Mouse (Mus musculus): ENCODE results near the gene Tpcn1. TPM values are rescaled to one million over a fixed set of nuclear protein-coding genes. Genes with fewer than 3 reads are reported as not detected.

Gene Tpcn1
- polyA plus RNA-seq, 1 experiment from 2014 or later: 23.8 TPM

DNA sequence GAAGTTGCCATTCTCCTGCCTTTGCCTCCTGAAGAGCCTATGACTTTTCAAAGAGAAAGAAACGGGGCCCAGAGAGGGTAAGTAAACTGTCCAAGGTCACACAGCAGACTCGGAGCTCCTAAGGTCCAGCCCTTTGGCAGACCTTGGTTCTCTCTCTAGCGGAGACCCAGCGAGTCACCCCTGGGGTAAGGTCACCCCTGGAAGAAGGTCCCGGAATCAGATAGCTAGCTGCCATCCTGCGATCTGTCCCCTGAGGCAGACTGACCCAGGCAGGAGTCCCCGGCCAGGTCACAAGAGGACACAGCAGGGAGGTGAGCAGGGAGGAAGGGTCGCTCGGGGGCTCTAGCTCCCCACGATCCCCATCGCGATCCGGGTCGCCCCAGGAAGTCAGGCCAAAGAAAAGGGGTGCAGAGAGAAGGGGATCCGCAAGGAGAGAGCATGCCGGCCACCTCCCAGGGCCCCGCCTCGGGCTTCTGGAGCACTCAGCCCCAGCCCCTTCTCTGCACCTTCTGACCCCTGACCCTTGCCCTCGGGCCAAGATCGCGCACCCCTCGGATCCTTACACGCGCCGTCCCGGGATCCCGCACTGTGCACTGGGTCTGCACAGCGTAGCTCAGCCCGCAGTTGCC, 419 bp downstream of the Tpcn1 start:
- Histone ChIP-seq H3K4me2 (ENCODE audit: low read depth, low read length) (peak overlapping the region; percentile 88), H3K36me3 (ENCODE audit: control insufficient read depth, insufficient read depth, low read length) (peaks cover 2% of the 10 kb centered on the region; the same call in 1 of the 2 replicates), H3K4me1 (ENCODE audit: control insufficient read depth, insufficient read depth, low read length) (peaks cover 22% of the 10 kb centered on the region), H3K4me3 (replicated peaks; ENCODE audit: low read length) (peak overlapping the region; percentile 78), H3K9ac (ENCODE audit: low read length) (peak overlapping the region; percentile 89), H3K9me3 (replicated peaks; ENCODE audit: control insufficient read depth, low read length) (0 out of 2 replicates have a peak, but pooled peaks cover 8% of the 10 kb centered on the region), H3K27ac (ENCODE audit: low read length) (peak overlapping the region; percentile 34; the same call in 1 of the 2 replicates), H3K27me3 (ENCODE audit: control insufficient read depth, insufficient read depth, low read length) (no peaks in the 10 kb centered on the region)
- ATAC-seq (ENCODE audit: insufficient read depth, low FRiP score): no peak
- under 1% methylated on average over 29 of the region's 29 CpGs for WGBS

DNA sequence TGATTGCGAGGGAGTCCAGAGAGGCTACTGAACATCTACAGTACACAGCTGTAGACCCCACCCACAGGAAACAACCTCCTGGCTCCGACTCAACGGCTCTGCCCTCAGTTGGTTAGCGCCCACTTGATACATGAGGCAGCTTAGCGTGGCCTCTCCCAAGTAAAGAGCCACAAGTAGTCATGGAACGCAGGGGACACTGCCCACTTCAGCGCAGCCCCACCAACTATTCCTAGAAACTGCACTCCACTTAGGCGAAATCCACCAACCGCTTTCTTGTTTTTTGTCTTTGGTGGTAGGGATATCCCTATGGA, 902 bp downstream of the Tpcn1 start:
- ATAC-seq (ENCODE audit: insufficient read depth, low FRiP score): no peak
- Histone ChIP-seq H3K9me3 (replicated peaks; ENCODE audit: control insufficient read depth, low read length) (0 out of 2 replicates have a peak, but pooled peaks cover 8% of the 10 kb centered on the region), H3K27ac (ENCODE audit: low read length) (peak overlapping the region; percentile 34), H3K36me3 (ENCODE audit: control insufficient read depth, insufficient read depth, low read length) (peaks cover 4% of the 10 kb centered on the region; the same call in 1 of the 2 replicates), H3K4me2 (ENCODE audit: low read depth, low read length) (peak overlapping the region; percentile 88), H3K27me3 (ENCODE audit: control insufficient read depth, insufficient read depth, low read length) (no peaks in the 10 kb centered on the region), H3K9ac (ENCODE audit: low read length) (peak overlapping the region; percentile 89), H3K4me3 (replicated peaks; ENCODE audit: low read length) (peak overlapping the region; percentile 78), H3K4me1 (ENCODE audit: control insufficient read depth, insufficient read depth, low read length) (peaks cover 22% of the 10 kb centered on the region)
- WGBS: 14% methylated on average over 9 of the region's 9 CpGs

DNA sequence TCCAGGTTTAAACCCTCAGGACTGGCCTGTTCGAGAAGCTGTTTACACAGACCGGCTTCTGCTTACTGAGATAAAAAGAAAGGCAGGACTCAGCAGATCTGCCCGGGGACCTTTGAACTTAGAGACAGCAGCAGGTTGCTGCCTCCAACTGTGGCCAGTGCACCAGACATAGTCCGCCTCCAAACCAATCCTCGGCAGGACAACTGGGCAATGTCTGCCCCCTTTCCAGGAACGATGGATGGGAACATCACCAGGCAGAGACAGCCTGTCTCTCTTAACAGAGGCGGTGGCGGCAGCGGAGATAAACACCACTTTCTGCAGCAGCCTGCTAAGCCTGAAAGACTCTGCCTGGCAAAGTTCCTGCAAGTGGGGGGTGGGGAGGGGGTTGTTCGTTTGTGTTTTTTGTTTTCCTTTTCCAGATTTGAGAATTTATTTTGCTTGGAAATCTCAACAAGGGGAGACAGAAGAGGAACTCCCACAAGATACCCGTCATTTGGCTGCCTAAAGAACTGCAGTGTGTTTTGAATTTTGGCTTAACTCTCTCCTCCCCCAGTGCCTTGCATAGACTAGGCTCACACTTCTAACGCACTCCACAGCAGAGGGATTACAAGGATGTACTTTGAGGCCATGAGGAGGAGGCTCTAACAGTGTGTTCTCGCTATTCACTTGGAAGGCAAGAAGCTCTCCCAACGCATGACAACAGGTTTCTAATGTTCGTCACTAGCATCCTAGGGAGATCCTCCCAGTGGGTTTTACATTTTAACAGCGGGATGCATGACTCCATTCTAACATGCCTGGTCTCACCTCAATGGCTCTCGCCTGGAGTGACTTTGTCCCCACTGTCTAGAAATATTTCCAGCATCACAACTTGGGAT, 1.5 kb downstream of the Tpcn1 start:
- WGBS: 7% methylated on average over 17 of the region's 17 CpGs
- ATAC-seq (ENCODE audit: insufficient read depth, low FRiP score): no peak

DNA sequence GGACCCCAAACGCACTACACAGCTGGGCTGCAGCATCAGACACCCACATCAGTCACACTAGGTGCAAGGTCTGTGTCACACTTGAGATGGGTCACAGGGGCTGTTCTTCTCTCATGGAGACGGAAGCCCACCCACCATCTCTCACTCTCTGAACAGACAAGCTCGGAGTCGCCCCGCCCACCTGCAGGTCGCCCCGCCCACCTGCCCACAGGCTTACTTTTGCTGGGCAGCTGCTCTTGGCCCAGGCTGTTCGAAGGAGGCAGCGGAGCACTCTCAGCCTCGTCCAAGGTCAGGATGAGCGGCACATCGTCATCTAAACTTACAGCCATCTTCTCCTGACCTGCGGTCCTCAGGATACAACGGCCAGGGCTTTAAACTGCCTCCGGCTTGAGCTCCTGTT, 3.5 kb downstream of the Tpcn1 start:
- Histone ChIP-seq H3K4me3 (replicated peaks; ENCODE audit: low read length) (no peak overlapping the region), H3K4me2 (ENCODE audit: low read depth, low read length) (no peak overlapping the region), H3K9me3 (replicated peaks; ENCODE audit: control insufficient read depth, low read length) (no peaks in the 10 kb centered on the region), H3K27me3 (ENCODE audit: control insufficient read depth, insufficient read depth, low read length) (no peaks in the 10 kb centered on the region), H3K36me3 (ENCODE audit: control insufficient read depth, insufficient read depth, low read length) (peaks cover 4% of the 10 kb centered on the region; the same call in 1 of the 2 replicates), H3K27ac (ENCODE audit: low read length) (no peak overlapping the region), H3K4me1 (ENCODE audit: control insufficient read depth, insufficient read depth, low read length) (peaks cover 25% of the 10 kb centered on the region), H3K9ac (ENCODE audit: low read length) (no peak overlapping the region)
- no peak for ATAC-seq (ENCODE audit: insufficient read depth, low FRiP score)
- 54% methylated on average over 15 of the region's 15 CpGs for WGBS

More for the DNA sequence above, 1.5 kb downstream of the Tpcn1 start:
- peak overlapping the region; percentile 34 for H3K27ac ChIP-seq (ENCODE audit: low read length)
- no peaks in the 10 kb centered on the region for H3K27me3 ChIP-seq (ENCODE audit: control insufficient read depth, insufficient read depth, low read length)
- peak overlapping the region; percentile 89 for H3K9ac ChIP-seq (ENCODE audit: low read length)
- peak overlapping the region; percentile 78 for H3K4me3 ChIP-seq (replicated peaks; ENCODE audit: low read length)
- peaks cover 22% of the 10 kb centered on the region for H3K4me1 ChIP-seq (ENCODE audit: control insufficient read depth, insufficient read depth, low read length)
- H3K9me3 ChIP-seq (replicated peaks; ENCODE audit: control insufficient read depth, low read length): 0 out of 2 replicates have a peak, but pooled peaks cover 4% of the 10 kb centered on the region
- H3K36me3 ChIP-seq (ENCODE audit: control insufficient read depth, insufficient read depth, low read length): peaks cover 4% of the 10 kb centered on the region; the same call in 1 of the 2 replicates
- H3K4me2 ChIP-seq (ENCODE audit: low read depth, low read length): peak overlapping the region; percentile 88

DNA sequence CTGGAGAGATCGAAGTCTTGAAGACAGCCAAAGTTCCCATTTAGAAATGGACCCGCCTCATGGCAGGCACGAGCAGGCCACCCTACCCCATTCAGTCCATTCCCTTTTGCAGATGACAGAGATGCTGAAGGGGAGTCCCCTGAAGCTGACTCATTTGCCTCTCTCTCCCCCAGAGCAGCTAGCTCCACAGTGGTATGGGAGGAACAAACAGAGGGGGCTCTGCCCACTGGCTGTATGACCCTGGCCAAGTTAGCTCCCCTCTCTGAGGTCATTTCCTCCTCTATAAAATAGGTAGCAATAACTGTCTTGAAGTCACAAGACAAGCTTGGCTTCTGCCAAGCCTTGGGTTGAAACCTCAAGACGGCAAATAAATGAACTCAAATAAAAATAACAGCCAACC, 5.0 kb downstream of the Tpcn1 start:
- no peak for ATAC-seq (ENCODE audit: insufficient read depth, low FRiP score)
- no peaks in the 10 kb centered on the region for H3K27me3 ChIP-seq (ENCODE audit: control insufficient read depth, insufficient read depth, low read length)
- no peak overlapping the region for H3K4me2 ChIP-seq (ENCODE audit: low read depth, low read length)
- H3K9me3 ChIP-seq (replicated peaks; ENCODE audit: control insufficient read depth, low read length): no peaks in the 10 kb centered on the region
- 89% methylated on average over 4 of the region's 4 CpGs for WGBS
- no peak overlapping the region for H3K4me3 ChIP-seq (replicated peaks; ENCODE audit: low read length)
- peaks cover 36% of the 10 kb centered on the region for H3K4me1 ChIP-seq (ENCODE audit: control insufficient read depth, insufficient read depth, low read length)
- H3K36me3 ChIP-seq (ENCODE audit: control insufficient read depth, insufficient read depth, low read length): peaks cover 4% of the 10 kb centered on the region; the same call in 1 of the 2 replicates
- no peak overlapping the region for H3K9ac ChIP-seq (ENCODE audit: low read length)
- H3K27ac ChIP-seq (ENCODE audit: low read length): no peak overlapping the region

DNA sequence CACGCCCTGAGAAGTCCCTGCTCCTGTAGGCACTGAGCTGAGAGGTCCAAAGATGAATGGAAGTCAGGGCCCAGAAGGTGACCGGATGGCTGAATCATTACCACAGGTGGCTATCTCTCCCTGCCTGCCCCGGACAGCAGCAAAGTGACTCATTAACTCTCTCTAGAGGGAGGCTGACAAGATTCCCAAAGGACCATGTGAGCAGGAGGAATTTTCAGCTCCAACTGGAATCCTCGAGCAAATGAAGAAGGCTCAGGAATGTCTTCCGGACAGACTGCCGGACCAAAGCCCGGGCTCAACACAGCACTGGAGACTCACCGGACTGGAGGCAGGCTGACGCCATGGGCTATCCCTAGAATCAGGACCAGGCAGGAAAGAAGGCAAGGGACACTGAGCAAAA, 6.5 kb downstream of the Tpcn1 start:
- H3K9ac ChIP-seq (ENCODE audit: low read length): no peak overlapping the region
- no peaks in the 10 kb centered on the region for H3K27me3 ChIP-seq (ENCODE audit: control insufficient read depth, insufficient read depth, low read length)
- H3K9me3 ChIP-seq (replicated peaks; ENCODE audit: control insufficient read depth, low read length): no peaks in the 10 kb centered on the region
- H3K36me3 ChIP-seq (ENCODE audit: control insufficient read depth, insufficient read depth, low read length): peaks cover 4% of the 10 kb centered on the region; the same call in 1 of the 2 replicates
- 75% methylated on average over 9 of the region's 9 CpGs for WGBS
- no peak overlapping the region for H3K4me2 ChIP-seq (ENCODE audit: low read depth, low read length)
- H3K4me1 ChIP-seq (ENCODE audit: control insufficient read depth, insufficient read depth, low read length): peaks cover 40% of the 10 kb centered on the region
- ATAC-seq (ENCODE audit: insufficient read depth, low FRiP score): no peak
- H3K4me3 ChIP-seq (replicated peaks; ENCODE audit: low read length): no peak overlapping the region
- no peak overlapping the region for H3K27ac ChIP-seq (ENCODE audit: low read length)

DNA sequence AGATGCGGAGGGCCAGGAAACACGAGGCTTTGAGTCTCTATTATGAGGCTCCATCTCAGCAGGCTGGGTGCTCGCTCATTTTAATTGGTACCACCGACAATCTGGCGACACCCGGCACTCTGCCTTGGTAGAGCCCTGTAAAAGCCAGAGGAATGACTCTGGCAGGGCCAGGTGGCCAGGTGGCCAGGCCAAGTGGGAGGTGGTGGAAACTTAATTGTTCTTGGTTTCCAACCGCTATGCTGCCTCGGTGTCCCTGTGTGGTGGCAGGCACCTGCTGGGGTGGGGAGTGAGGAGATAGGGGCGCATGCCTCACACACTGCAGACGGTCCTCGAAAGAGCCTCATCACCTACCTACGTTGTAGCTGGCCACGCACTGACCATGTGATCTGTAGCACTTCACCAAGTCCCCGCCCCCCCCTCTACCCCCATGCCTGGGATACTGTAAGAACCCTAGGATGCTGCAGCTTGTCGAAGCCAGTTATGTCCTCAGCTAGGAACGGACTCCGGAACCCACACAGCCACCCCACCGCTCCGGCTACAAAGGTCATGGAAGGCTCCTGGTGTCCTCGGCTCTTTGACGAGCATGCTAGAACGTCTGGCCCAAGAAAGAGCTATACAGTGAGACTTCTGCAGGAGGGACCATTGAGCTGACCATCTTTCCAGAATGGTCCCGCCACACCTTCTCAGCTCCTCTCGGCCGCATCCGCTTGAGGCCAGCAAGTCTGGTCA, 8.4 kb downstream of the Tpcn1 start:
- Histone ChIP-seq H3K4me3 (replicated peaks; ENCODE audit: low read length) (no peak overlapping the region), H3K27ac (ENCODE audit: low read length) (peak overlapping the region; percentile 82), H3K36me3 (ENCODE audit: control insufficient read depth, insufficient read depth, low read length) (peaks cover 4% of the 10 kb centered on the region; the same call in 1 of the 2 replicates), H3K27me3 (ENCODE audit: control insufficient read depth, insufficient read depth, low read length) (no peaks in the 10 kb centered on the region), H3K4me2 (ENCODE audit: low read depth, low read length) (no peak overlapping the region), H3K9ac (ENCODE audit: low read length) (peak overlapping the region; percentile 34; the same call in 1 of the 2 replicates), H3K4me1 (ENCODE audit: control insufficient read depth, insufficient read depth, low read length) (peaks cover 36% of the 10 kb centered on the region), H3K9me3 (replicated peaks; ENCODE audit: control insufficient read depth, low read length) (no peaks in the 10 kb centered on the region)
- WGBS: 90% methylated on average over 26 of the region's 26 CpGs
- no peak for ATAC-seq (ENCODE audit: insufficient read depth, low FRiP score)

DNA sequence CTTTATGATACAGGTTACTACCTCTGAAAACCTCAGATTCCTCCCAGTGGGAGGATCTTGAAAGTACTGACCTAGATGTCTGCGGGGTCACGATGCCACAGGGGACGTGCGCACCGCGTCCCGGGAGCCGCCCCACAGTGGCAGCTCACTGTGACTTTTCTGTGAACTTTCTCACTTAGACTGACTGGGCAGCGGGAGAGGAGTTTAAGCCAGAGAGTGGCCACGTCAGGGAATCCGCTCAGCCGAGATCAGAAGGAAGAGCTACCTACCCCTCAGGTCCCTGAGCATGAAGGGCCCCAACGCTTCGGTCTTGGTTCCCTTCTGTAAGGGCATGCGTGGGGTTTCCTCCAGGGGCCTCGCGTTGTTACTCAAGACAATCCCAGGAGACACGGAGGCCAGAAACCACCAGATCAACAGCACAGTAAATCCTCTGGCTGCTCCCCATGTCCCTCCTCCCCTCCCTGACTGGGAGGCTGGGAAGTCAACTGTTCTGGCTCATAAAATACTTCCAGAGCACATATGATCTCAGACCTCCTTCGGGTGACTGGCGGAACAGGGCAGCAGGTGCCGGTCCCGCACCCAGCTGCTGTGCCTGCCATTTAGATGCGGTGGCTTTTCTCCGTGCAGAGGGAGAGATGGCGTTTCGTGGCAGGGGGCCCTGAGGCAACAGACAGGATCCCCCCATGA, 9.1 kb downstream of the Tpcn1 start:
- peak; percentile 23; the same call in 1 of the 2 replicates for ATAC-seq (ENCODE audit: insufficient read depth, low FRiP score)
- Histone ChIP-seq H3K9ac (ENCODE audit: low read length) (peak overlapping the region; percentile 34), H3K27ac (ENCODE audit: low read length) (peak overlapping the region; percentile 82), H3K4me1 (ENCODE audit: control insufficient read depth, insufficient read depth, low read length) (peaks cover 36% of the 10 kb centered on the region), H3K4me3 (replicated peaks; ENCODE audit: low read length) (no peak overlapping the region), H3K9me3 (replicated peaks; ENCODE audit: control insufficient read depth, low read length) (no peaks in the 10 kb centered on the region), H3K4me2 (ENCODE audit: low read depth, low read length) (peak overlapping the region; percentile 35; the same call in 1 of the 2 replicates), H3K27me3 (ENCODE audit: control insufficient read depth, insufficient read depth, low read length) (no peaks in the 10 kb centered on the region), H3K36me3 (ENCODE audit: control insufficient read depth, insufficient read depth, low read length) (peaks cover 4% of the 10 kb centered on the region; the same call in 1 of the 2 replicates)
- 41% methylated on average over 26 of the region's 26 CpGs for WGBS
